Mouse (Mus musculus): ENCODE results near the gene Cyp17a1. TPM values are rescaled to one million over a fixed set of nuclear protein-coding genes. Genes with fewer than 3 reads are reported as not detected.
A peak's percentile ranks its signal among the peaks of the same experiment; 100 is the strongest.

The Cyp17a1 gene
- polyA plus RNA-seq, 1 experiment = 0.25 TPM

- no peak for DNase-seq (ENCODE audit: low read depth, low spot score)
- WGBS = 23% methylated on average over 12 of the region's 12 CpGs
These were observed 6.9 kb upstream of the Cyp17a1 start for GRCm38 (mm10) chr19:46679720-46680383.

- DNase-seq (ENCODE audit: low read depth, low spot score) = no peak
- 85% methylated on average over 3 of the region's 3 CpGs for WGBS
These were observed 2.7 kb upstream of the Cyp17a1 start for GRCm38 (mm10) chr19:46675641-46676040.

DNA sequence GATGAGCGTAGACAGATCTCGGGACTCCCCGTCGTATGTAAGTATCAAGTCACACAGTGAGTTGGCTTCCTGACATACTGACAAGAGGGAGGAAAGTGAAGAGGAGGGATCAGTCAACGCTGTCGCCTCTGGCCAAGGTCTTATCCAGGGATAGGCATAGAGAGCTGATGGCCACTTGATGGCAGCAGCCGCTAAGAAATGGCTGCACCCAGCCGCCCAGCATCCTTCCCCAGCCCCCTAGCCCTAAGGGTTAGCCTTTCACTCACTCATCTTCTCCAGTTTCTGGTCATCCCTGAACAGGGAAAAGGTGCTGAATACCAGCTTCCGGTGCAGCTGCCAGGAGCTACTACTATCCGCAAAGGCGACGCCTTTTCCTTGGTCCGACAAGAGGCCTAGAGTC is 2.3 kb downstream of the Cyp17a1 start:
- WGBS = 37% methylated on average over 13 of the region's 13 CpGs
- DNase-seq (ENCODE audit: low read depth, low spot score) = no peak

DNA sequence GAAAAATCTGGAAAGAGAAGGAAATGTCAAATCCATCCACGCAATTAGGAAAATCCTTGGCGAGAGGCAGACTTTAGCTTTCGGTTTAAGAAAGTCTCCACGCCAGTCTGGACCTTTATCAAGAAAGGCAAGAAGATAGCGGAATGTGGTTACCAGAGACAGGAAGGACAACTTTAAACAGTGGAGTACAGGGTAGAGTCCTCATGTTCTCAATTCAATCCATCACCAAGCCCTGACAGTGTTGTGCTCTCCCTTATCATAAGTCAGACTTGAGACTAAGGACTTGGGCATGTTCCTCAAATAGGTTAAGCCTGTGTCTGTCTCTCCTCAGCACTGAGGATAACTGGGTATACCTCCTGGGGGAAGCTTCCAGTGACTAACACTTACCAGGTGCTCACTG is 3.2 kb downstream of the Cyp17a1 start:
- no peak for DNase-seq (ENCODE audit: low read depth, low spot score)
- WGBS = 83% methylated on average over 5 of the region's 5 CpGs

GRCm38 (mm10) chr19:46668263-46668662 is 4.7 kb downstream of the Cyp17a1 start:
- 79% methylated on average over 10 of the region's 10 CpGs for WGBS
- DNase-seq (ENCODE audit: low read depth, low spot score) = no peak

GRCm38 (mm10) chr19:46667300-46667699 is 5.7 kb downstream of the Cyp17a1 start:
- WGBS = 60% methylated on average over 11 of the region's 11 CpGs

DNA sequence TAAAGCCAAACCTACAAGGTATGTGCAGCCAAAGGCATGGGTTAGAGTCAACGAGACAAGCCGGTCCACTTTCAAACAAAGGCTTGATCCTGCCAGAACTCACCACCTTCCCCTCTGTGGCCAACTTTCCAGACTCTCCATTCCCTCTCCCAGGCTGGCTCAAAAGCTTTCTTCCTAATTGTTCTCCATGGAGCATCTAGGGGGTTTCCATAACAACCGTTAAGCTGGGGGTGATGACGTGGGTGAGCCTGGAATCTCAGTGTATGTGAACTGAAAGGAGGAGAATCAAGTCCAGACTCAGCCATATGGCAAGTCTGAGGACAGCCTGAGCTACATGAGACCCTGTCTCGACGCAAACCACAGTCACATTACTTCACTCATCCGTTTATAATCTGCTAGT is 7.5 kb downstream of the Cyp17a1 start:
- DNase-seq (ENCODE audit: low read depth, low spot score) = no peak
- WGBS = 65% methylated on average over 7 of the region's 7 CpGs

More at GRCm38 (mm10) chr19:46667300-46667699, 5.7 kb downstream of the Cyp17a1 start:
- no peak for DNase-seq (ENCODE audit: low read depth, low spot score)

GRCm38 (mm10) chr19:46662784-46663183 is 10.2 kb downstream of the Cyp17a1 start:
- 82% methylated on average over 6 of the region's 6 CpGs for WGBS
- DNase-seq (ENCODE audit: low read depth, low spot score) = no peak

GRCm38 (mm10) chr19:46662214-46662613 is 10.8 kb downstream of the Cyp17a1 start:
- 62% methylated on average over 8 of the region's 8 CpGs for WGBS
- DNase-seq (ENCODE audit: low read depth, low spot score) = no peak

DNA sequence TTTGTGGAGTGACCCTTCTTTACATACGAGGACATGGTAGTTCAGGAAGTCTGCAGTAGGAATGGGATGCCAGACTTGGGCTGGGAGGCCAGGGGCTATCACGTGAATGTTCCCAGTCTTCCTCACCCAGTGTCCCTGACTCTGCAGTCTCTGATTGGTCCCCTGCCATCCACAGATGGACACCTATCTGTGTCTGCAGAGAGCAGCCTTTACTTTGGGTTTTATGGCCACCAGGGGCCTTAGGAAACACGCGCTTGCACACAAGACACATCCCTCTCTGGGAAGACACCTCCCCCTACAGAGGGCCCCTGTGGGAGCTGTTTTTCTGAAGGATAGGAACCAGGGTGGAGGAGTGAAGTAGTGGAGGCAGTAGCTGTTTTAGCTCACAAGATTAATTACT is 11.5 kb downstream of the Cyp17a1 start:
- no peak for DNase-seq (ENCODE audit: low read depth, low spot score)
- WGBS = 40% methylated on average over 4 of the region's 4 CpGs

DNA sequence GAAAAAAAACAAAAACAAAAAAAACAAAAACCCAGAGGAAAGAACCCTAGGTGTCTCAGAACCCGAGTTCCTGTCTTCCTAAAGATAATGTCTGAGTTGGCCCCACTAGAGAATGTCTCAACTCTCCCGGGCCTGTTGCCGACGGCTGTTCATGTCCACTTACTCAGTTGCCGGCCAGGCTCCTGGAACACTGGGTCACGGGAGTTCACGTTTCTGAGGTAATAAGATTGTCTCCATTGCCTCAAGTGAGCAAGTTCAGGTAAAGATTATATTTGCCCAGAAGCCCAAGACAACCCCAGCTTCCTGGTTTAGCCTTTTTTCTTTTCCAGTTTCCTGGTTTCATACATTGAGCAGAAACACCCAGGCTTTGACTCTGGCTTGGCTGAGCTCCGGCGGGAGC is 14.1 kb downstream of the Cyp17a1 start:
- DNase-seq (ENCODE audit: low read depth, low spot score) = peak; percentile 39
- 29% methylated on average over 9 of the region's 9 CpGs for WGBS

GRCm38 (mm10) chr19:46658348-46658747 is 14.6 kb downstream of the Cyp17a1 start:
- WGBS = 92% methylated on average over 7 of the region's 7 CpGs

GRCm38 (mm10) chr19:46657339-46658020 is 15.5 kb downstream of the Cyp17a1 start:
- DNase-seq (ENCODE audit: low read depth, low spot score) = no peak
- WGBS = 93% methylated on average over 3 of the region's 3 CpGs

More at GRCm38 (mm10) chr19:46658348-46658747, 14.6 kb downstream of the Cyp17a1 start:
- no peak for DNase-seq (ENCODE audit: low read depth, low spot score)

DNA sequence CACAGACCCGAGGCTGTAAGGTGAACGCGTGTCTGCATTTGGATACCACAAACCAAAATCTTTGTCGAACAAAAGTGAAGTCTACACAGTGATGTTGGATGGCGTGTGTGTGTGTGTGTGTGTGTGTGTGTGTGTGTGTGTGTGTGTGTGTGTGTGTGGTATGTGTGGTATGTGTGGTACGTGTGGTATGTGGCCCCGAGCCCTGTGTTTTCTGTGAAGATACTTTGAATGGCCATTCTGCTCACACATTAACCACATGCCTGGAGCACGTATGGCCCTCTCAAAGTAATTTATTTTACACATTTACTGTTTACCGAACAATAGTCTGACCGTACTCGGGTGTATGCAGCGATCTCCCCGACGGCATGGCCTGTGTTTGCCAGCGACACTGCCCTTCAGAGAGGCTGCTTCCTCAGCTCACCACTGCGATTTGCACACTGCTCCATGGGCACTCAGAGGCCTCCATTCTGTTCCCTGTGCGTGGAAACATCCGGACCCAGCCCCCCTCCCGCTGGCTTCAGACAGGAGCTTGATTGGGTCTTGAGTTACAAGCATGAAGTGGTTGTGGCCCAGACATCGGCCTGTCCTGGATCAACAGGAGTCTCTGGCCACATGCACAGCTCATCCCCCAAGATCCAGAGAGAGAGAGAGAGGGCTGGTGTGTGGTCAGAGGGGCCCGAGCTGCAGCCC is 16.7 kb downstream of the Cyp17a1 start:
- DNase-seq (ENCODE audit: low read depth, low spot score) = no peak
- WGBS = 90% methylated on average over 21 of the region's 21 CpGs

- 89% methylated on average over 10 of the region's 10 CpGs for WGBS
- no peak for DNase-seq (ENCODE audit: low read depth, low spot score)
These were observed 17.3 kb downstream of the Cyp17a1 start for GRCm38 (mm10) chr19:46655626-46656025.

- no peak for DNase-seq (ENCODE audit: low read depth, low spot score)
- 86% methylated on average over 14 of the region's 14 CpGs for WGBS
These were observed 19.2 kb downstream of the Cyp17a1 start for GRCm38 (mm10) chr19:46653616-46654235.

DNA sequence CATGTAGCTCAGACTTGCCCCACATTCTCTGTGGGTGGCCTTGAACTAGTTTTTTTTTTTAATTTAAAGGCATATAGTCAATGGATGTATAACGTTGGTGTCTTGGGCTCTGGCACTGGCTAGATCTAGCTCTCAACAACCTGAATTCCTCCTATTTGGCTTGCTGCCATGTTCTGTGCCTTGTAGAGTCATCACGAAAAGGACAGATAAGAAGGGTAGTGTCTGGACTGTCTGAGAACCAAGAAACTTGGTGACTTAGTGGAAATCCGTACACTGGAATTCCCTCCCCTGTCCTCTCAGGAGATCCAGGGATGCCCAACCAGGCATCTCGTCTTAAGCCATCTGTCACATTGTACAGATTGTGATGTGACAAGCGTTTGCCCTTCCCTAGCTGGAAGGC is 19.8 kb downstream of the Cyp17a1 start:
- no peak for DNase-seq (ENCODE audit: low read depth, low spot score)
- WGBS = 67% methylated on average over 5 of the region's 5 CpGs

GRCm38 (mm10) chr19:46648565-46648964 is 24.4 kb downstream of the Cyp17a1 start:
- no peak for DNase-seq (ENCODE audit: low read depth, low spot score)
- 88% methylated on average over 14 of the region's 14 CpGs for WGBS

GRCm38 (mm10) chr19:46647850-46648249 is 25.1 kb downstream of the Cyp17a1 start:
- DNase-seq (ENCODE audit: low read depth, low spot score) = no peak

GRCm38 (mm10) chr19:46647254-46647653 is 25.7 kb downstream of the Cyp17a1 start:
- DNase-seq (ENCODE audit: low read depth, low spot score) = no peak
- 67% methylated on average over 3 of the region's 3 CpGs for WGBS

More at GRCm38 (mm10) chr19:46647850-46648249, 25.1 kb downstream of the Cyp17a1 start:
- WGBS = 75% methylated on average over 8 of the region's 8 CpGs

All from large intestine, adult 2 months (tissue).